Mouse (Mus musculus) midbrain, embryonic 13.5 days (tissue): Measurements from ENCODE around the gene Dxo. TPM values are rescaled to one million over a fixed set of nuclear protein-coding genes. Genes with fewer than 3 reads are reported as not detected.
A peak's percentile ranks its signal among the peaks of the same experiment; 100 is the strongest.
"Not testable (repeated sequence)": the region's sequence is repeated elsewhere in the genome, so short reads cannot be mapped to it uniquely, and the experiment has no call there.

ENCODE experiments used
- ATAC-seq: fragments of 200-750 bp; cut with Nextera tagmentation; 2 replicates; pipeline ENCODE4 v1.8.0; 2017; ENCODE audit warnings: mild to moderate bottlenecking, moderate TSS enrichment, moderate library complexity
- H3K27ac ChIP-seq: fragments of 300-500 bp; sonication (generic); 2 replicates; pipeline ENCODE4 v1.5.1; 2015; ENCODE audit warnings: inconsistent platforms, mild to moderate bottlenecking, moderate library complexity
- H3K27me3 ChIP-seq: fragments of 300-500 bp; sonication (generic); 2 replicates; pipeline ENCODE4 v1.6.1; 2015; ENCODE audit warnings: mild to moderate bottlenecking, inconsistent platforms
- H3K36me3 ChIP-seq: fragments of 300-500 bp; sonication (generic); 2 replicates; pipeline ENCODE4 v1.6.1; 2015; ENCODE audit warnings: mild to moderate bottlenecking, inconsistent platforms
- H3K4me1 ChIP-seq: fragments of 300-500 bp; sonication (generic); replicated peaks from 2 replicates; pipeline ENCODE4 v1.6.1; 2015; ENCODE audit warnings: inconsistent platforms
- H3K4me2 ChIP-seq: fragments of 300-500 bp; sonication (generic); replicated peaks from 2 replicates; pipeline ENCODE4 v1.6.1; 2015; ENCODE audit warnings: moderate library complexity, mild to moderate bottlenecking, inconsistent platforms
- H3K4me3 ChIP-seq: fragments of 300-500 bp; sonication (generic); replicated peaks from 2 replicates; pipeline ENCODE4 v1.5.1; 2015; ENCODE audit warnings: mild to moderate bottlenecking, inconsistent platforms
- H3K9ac ChIP-seq: fragments of 300-500 bp; sonication (generic); replicated peaks from 2 replicates; pipeline ENCODE4 v1.6.1; 2015; ENCODE audit warnings: mild to moderate bottlenecking, inconsistent platforms
- H3K9me3 ChIP-seq: fragments of 300-500 bp; sonication (generic); 2 replicates; pipeline ENCODE4 v1.6.1; 2016; ENCODE audit warnings: mild to moderate bottlenecking, inconsistent platforms
- WGBS: fragments of 180-500 bp; shearing (Covaris S2); methylation state at CpG from one replicate; pipeline ENCODE4 v1.1.7; 2015; 5-methylcytosine and 5-hydroxymethylcytosine counted together
- polyA plus RNA-seq: library from polyadenylated mRNA; unstranded; fragments of >200 nt; fragmentation: Nextera tagmentation; extraction: Ambion mirVana; gene quantifications from 2 replicates; pipeline ENCODE4 v1.2.1, GENCODE M21; 2015

Dxo gene
- polyA plus RNA-seq, 1 experiment from 2014 or later: 76.1 TPM

GRCm38 (mm10) chr17:34804871-34805562 lies 31.8 kb upstream of the Dxo start:
- WGBS: 78% methylated on average over 6 of the region's 6 CpGs
- Histone ChIP-seq H3K9me3 (no peaks in the 10 kb centered on the region), H3K36me3 (no peaks in the 10 kb centered on the region), H3K4me1 (no peaks in the 10 kb centered on the region), H3K27me3 (no peaks in the 10 kb centered on the region), H3K27ac (no peak overlapping the region), H3K9ac (no peak overlapping the region), H3K4me2 (no peak overlapping the region), H3K4me3 (no peak overlapping the region)
- no peak for ATAC-seq

DNA sequence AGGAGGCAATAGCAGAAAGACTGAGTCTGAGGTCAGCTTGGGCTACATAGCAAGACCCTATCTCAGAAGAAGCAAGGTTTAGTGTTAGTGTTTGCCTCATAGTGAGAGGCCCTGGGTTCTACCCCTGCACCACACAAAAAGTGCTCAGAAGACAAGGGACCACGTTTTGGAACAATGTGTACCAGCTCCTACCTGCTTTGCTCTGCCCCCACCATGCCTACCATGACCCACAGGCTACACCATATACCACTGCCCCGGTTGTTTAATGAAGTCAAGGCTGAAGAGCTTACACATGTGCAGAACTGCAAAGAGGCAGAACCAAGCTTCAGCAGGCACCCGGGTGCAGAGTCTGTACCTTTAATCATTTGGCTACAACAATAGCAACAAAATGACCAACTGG lies 29.6 kb upstream of the Dxo start:
- Histone ChIP-seq H3K4me3 (no peak overlapping the region), H3K9ac (no peak overlapping the region), H3K9me3 (no peaks in the 10 kb centered on the region), H3K27me3 (no peaks in the 10 kb centered on the region), H3K4me1 (no peaks in the 10 kb centered on the region), H3K27ac (no peak overlapping the region), H3K36me3 (no peaks in the 10 kb centered on the region), H3K4me2 (no peak overlapping the region)
- 71% methylated on average over 3 of the region's 3 CpGs for WGBS
- no peak for ATAC-seq

- no peak for ATAC-seq
- H3K27ac ChIP-seq: no peak overlapping the region
- 85% methylated on average over 6 of the region's 6 CpGs for WGBS
- no peaks in the 10 kb centered on the region for H3K27me3 ChIP-seq
- H3K4me3 ChIP-seq: no peak overlapping the region
- no peaks in the 10 kb centered on the region for H3K4me1 ChIP-seq
- H3K36me3 ChIP-seq: no peaks in the 10 kb centered on the region
- H3K9me3 ChIP-seq: no peaks in the 10 kb centered on the region
- no peak overlapping the region for H3K4me2 ChIP-seq
- H3K9ac ChIP-seq: no peak overlapping the region
These were observed 28.1 kb upstream of the Dxo start for GRCm38 (mm10) chr17:34808599-34809205.

DNA sequence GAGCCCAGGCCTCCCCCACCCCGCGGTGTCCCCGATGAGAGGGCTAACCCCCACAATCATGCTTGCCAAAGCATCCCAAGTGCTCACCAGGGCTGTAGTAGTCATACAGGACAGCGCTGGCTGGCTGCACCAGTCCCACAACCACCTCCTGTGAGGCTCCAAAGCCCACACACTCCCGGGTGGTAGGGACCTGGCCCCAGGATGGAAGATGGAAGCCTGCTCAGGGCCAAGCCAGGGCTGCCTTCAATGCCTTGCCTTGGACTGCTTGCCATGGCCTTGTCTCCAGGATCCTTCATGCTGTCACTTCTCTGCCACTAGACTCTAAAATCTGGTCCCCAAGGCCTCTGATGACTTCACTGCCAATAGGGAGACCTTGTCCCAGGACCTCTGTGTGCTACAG lies 26.4 kb upstream of the Dxo start:
- H3K4me2 ChIP-seq, H3K4me1 ChIP-seq, H3K4me3 ChIP-seq, H3K27me3 ChIP-seq, H3K9ac ChIP-seq, ATAC-seq, H3K9me3 ChIP-seq, H3K27ac ChIP-seq, H3K36me3 ChIP-seq: not testable (repeated sequence)
- WGBS: 92% methylated on average over 5 of the region's 5 CpGs

DNA sequence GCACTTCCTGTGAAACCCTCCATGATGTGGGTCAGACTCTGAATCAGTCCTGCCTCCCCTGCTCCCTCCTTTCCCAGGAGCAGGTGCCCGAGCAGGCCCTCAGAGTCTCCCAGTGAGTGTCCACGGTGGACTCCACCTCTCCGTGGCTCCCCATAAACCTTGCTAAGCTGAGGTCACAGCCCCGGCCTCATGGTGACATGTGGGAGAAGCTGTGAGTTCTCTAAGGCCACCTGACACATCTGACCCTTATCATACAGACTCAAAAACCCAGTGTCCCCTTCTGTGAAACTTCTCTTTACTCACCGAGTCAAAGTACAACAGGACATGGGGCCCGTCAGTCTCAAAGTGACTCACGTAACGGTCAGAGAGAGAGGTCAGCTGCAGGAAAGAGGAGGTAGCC lies 26.0 kb upstream of the Dxo start:
- not testable (repeated sequence) for H3K36me3 ChIP-seq, H3K9ac ChIP-seq, H3K4me1 ChIP-seq, H3K9me3 ChIP-seq, H3K4me2 ChIP-seq, H3K27ac ChIP-seq, ATAC-seq, H3K27me3 ChIP-seq, H3K4me3 ChIP-seq
- WGBS: 84% methylated on average over 8 of the region's 8 CpGs

GRCm38 (mm10) chr17:34811275-34811674 lies 25.5 kb upstream of the Dxo start:
- Histone ChIP-seq H3K27me3 (no peaks in the 10 kb centered on the region), H3K9ac (no peak overlapping the region), H3K4me2 (no peak overlapping the region), H3K27ac (no peak overlapping the region), H3K9me3 (no peaks in the 10 kb centered on the region), H3K4me1 (no peaks in the 10 kb centered on the region), H3K36me3 (no peaks in the 10 kb centered on the region), H3K4me3 (no peak overlapping the region)
- no peak for ATAC-seq
- 77% methylated on average over 15 of the region's 15 CpGs for WGBS

GRCm38 (mm10) chr17:34813747-34814146 lies 23.1 kb upstream of the Dxo start:
- not testable (repeated sequence) for H3K4me3 ChIP-seq, H3K27me3 ChIP-seq, H3K36me3 ChIP-seq, H3K9ac ChIP-seq, ATAC-seq, H3K4me2 ChIP-seq, H3K4me1 ChIP-seq, H3K9me3 ChIP-seq, H3K27ac ChIP-seq
- WGBS: 58% methylated on average over 12 of the region's 12 CpGs

DNA sequence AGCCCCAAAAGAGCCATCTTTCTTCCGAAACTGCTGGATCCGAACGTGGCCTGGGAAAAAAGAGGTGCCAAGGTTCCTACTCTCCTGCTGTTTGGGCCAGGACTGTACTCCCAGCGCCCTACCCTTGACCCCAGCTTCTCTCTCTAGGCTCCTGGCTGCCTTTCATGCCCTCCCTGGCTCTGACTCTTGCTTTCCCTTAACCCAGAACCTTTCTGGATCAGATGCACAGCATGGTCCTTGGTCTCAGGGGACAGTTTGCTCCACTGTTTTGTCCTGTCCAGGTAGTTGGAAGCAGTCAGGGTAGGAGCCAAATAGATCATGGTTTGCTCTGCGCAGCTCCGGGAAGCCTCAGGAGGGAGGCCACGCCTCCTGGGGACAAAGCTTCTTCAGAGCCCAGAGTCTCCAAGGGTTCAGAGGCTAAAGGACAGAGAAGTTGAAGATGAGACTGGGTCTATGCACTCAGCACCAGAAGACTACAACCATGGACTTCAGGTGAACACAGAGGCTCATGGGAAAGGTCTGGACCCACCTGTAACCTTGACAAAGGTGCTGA lies 21.9 kb upstream of the Dxo start:
- no peaks in the 10 kb centered on the region for H3K27me3 ChIP-seq
- no peaks in the 10 kb centered on the region for H3K4me1 ChIP-seq
- no peak overlapping the region for H3K9ac ChIP-seq
- no peak overlapping the region for H3K4me2 ChIP-seq
- 82% methylated on average over 7 of the region's 7 CpGs for WGBS
- no peaks in the 10 kb centered on the region for H3K36me3 ChIP-seq
- ATAC-seq: no peak
- no peak overlapping the region for H3K27ac ChIP-seq
- H3K9me3 ChIP-seq: no peaks in the 10 kb centered on the region
- no peak overlapping the region for H3K4me3 ChIP-seq

- not testable (repeated sequence) for H3K4me2 ChIP-seq, H3K9me3 ChIP-seq, H3K27ac ChIP-seq, H3K9ac ChIP-seq, H3K27me3 ChIP-seq, H3K4me1 ChIP-seq, H3K4me3 ChIP-seq, ATAC-seq
- WGBS: 95% methylated on average over 1 of the region's 1 CpGs
- H3K36me3 ChIP-seq: peaks cover 79% of the 10 kb centered on the region
These were observed 6.0 kb upstream of the Dxo start for GRCm38 (mm10) chr17:34830776-34831175.

GRCm38 (mm10) chr17:34836155-34836855 lies 514 bp upstream of the Dxo start:
- H3K27me3 ChIP-seq: no peaks in the 10 kb centered on the region
- H3K36me3 ChIP-seq: peaks cover 54% of the 10 kb centered on the region
- peak; percentile 84 for ATAC-seq
- H3K27ac ChIP-seq: peak overlapping the region; percentile 84
- peaks cover 32% of the 10 kb centered on the region for H3K4me1 ChIP-seq
- H3K9ac ChIP-seq: peak overlapping the region; percentile 81
- H3K4me2 ChIP-seq: peak overlapping the region; percentile 99
- no peaks in the 10 kb centered on the region for H3K9me3 ChIP-seq
- 4% methylated on average over 48 of the region's 48 CpGs for WGBS
- peak overlapping the region; percentile 70 for H3K4me3 ChIP-seq

DNA sequence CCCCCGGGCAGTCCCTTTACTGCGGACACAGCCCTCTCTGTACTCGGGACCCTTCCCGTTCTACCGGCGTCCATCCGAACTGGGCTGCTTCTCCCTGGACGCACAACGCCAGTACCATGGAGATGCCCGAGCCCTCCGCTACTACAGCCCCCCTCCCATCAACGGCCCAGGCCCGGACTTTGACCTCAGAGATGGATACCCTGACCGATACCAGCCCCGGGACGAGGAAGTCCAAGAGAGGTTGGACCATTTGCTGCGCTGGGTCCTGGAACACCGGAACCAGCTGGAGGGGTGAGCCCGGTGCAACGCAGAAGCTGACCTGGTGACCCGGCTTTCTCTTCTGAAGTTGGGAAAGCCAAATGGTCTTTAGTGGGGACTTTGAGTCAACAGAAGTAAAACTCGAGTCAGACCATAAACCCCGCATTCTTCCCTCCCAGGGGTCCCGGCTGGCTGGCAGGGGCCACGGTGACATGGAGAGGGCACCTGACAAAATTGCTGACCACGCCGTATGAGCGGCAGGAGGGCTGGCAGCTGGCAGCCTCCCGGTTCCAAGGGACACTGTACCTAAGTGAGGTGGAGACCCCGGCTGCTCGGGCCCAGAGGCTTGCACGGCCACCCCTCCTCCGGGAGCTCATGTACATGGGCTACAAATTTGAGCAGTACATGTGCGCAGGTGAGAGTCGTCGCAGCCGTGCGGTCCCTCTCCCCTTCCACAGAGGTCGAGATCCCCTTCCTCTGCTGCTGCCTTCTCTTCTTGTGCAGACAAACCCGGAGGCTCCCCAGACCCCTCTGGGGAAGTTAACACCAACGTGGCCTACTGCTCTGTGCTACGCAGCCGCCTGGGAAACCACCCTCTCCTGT lies 875 bp downstream of the Dxo start:
- peak overlapping the region; percentile 70 for H3K4me3 ChIP-seq
- H3K9me3 ChIP-seq: no peaks in the 10 kb centered on the region
- peaks cover 56% of the 10 kb centered on the region for H3K36me3 ChIP-seq
- peak overlapping the region; percentile 81 for H3K9ac ChIP-seq
- 38% methylated on average over 43 of the region's 43 CpGs for WGBS
- peak; percentile 11 for ATAC-seq
- no peaks in the 10 kb centered on the region for H3K27me3 ChIP-seq
- peak overlapping the region; percentile 99 for H3K4me2 ChIP-seq
- peaks cover 32% of the 10 kb centered on the region for H3K4me1 ChIP-seq
- peak overlapping the region; percentile 84; the same call in 1 of the 2 replicates for H3K27ac ChIP-seq
